Mouse (Mus musculus): ENCODE results near the gene Col27a1.

The Col27a1 gene

DNA sequence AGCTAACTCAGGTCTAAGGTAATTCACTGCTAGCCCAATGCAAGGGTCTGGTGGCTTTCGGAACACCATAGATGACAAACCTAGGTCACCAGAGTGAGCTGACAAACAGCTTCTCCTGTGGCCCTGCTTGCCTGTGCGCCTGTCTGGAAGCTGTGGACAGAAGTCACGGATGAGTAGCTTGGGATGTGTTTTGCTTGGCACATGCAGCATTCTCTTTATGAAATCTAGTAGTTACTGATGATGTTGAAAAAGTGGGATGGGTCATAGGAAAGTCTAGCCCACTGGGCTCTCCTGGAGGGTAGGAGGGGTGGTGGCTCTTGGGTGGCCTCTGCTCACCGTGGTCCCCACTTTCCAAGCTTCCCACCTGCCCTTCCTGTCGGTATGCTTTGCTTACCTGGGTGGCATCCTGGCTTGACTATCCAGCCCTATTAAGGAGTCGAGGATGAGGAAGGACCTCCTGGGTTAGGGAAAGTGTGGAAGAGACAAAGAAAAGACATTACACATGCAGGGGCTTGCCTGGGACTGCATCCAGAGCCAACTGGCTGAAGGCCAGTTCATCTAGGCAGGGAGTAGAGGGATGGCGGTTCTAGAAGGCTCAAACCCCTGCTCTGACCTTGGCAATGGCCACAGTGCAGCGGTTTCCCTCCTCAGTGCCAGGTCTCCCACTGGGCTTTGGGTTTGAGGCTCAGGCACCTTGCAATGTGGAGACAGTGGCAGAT lies 12.5 kb downstream of the Col27a1 start:
- no peak for DNase-seq

DNA sequence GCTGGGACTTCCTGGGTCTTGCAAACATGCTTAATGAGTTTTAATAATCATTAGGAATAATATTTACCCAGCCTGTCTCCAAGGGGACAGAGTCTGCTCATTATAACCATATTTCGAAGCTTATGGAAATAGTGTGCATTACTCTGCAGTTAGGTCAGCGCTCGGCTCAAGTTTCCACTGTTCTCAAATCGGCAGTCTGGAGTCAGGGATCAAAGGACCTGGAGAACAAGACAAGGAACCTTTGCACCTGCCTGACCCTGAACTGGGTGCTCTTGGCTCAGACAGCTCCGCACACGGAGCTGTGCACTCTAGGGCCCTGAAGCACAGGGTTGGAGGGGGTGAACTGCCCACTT lies 13.1 kb downstream of the Col27a1 start:
- no peak for DNase-seq

DNA sequence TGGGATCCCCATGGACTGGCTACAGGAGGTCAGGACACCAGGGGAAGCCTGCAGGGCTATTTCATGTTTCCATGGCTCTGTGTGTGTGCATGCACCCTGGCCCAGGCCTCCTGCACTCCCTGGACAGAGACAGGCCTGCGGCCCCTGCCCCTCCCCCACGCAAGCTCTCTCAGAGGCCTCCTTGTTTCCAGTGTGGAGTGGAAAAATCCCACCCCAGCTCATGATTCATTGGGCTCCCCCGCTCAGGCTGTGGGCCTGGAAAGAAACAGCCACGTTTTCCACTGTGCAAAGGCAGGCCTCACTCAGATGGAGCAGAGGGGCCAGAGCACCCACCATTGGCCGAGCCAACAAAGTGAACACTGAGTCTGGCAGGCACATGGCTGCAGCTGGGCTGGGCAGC lies 15.1 kb downstream of the Col27a1 start:
- DNase-seq: no peak

DNA sequence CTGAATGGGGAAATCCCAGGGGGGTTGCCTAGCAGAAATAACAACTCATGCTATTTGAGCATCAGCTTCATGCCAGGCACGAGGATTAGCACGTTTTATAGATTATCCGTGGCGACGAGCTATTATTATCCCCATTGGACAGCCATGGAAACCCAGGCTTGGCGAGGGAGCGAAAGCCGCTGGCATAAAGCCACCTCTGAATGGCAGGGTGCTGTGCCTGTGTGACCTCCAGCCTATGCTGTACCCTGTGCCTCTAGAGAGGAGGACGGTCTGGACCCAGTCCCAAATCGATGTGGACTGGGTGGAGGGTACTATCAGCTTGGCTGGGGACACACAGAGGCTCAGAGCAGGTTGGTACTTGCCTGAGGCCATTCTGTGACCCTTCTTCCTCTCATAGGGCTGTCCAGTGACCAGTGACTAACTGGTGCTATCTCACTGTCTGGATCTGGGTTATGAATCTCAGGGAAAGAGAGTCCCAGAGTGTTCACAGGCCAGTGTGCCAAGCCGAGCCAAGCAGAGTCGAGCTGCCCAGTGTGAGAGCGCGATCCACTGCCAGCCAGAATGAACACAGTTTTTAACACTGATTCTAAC lies 16.3 kb downstream of the Col27a1 start:
- DNase-seq: no peak

DNA sequence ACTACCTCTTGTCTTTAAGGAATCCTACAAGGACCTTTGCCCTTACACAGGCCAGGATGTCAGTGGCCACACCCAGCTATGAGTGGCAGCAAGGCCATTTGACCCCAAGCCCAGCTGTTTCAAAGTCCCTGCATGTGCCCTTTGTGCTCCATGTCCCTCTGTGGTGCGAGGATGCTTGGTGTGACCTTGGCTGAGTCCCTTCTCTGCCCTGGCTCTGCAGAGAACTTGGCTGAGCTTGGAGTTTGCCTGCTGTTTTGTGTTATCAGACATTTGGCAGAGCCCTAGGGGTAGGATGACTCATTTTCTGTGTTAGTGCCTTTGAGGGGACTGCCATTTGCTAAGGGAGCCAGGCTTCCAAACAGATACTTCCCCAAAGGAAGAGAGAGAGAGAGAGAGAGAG lies 17.3 kb downstream of the Col27a1 start:
- peak; percentile 61 for DNase-seq

DNA sequence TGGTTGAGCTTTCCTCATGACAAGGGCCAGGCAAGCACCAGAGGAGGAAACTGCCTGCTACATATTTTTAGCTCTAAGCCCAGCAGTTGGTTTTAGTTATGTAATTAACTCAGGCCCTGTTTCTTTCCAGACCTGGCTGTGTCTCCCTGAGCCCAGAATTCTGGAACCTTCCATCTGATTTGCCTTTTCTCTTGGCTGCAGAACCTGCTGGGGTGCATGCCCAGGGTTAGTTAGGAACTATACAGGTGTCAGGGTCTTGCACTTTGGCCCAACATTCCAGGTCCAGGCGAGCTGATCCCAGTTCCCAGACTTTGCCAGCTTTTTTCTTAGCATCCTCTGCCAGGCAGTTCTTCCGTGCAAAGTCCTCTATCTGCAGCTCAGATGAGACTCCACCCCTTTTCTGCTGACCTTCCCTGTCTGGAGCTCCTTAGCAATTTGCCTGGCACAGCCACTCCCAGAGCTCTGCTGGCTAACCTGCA lies 18.8 kb downstream of the Col27a1 start:
- no peak for DNase-seq

DNA sequence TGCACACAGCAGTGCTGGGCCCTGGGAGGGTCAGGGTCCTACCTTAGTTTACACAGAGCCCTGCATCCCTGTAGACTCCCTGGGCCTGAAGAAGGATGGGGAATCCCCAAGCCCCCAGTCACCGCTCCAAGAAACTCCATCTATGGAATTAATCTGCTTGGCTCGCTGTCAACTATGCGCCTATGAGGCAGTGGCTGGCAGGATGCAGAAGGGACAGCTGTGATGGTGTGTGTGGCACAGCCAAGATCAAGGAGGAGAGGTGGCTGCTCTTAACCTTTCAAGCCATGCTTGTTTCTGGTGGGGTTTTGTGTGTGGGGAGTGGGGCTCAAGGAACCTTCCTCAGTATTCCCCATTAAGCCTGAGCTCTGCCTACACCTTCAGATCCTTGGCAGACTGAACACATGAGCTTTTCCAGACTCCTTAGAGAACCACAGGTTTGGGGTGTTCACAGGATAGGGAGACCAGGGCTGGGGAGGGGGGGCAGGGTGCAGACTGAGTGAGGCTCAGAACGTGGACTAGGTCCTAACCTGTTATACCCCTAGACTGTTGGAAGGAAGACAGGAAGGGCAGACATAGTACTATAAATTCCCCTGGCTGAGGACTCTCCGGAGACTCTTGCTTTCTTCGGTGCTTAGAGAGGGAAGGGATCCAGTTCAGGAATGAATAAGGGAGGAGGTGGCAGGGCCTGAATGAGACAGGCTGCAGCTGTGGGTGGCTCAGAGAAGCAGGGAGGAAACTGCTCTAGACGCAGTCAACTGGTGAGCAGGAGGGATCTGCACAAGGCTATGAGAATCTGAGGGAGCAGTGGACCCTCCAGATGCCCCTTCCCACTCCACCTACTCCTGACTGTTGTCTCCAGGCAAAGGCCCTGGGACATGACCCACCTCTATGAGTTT lies 20.0 kb downstream of the Col27a1 start:
- DNase-seq: peak; percentile 50

DNA sequence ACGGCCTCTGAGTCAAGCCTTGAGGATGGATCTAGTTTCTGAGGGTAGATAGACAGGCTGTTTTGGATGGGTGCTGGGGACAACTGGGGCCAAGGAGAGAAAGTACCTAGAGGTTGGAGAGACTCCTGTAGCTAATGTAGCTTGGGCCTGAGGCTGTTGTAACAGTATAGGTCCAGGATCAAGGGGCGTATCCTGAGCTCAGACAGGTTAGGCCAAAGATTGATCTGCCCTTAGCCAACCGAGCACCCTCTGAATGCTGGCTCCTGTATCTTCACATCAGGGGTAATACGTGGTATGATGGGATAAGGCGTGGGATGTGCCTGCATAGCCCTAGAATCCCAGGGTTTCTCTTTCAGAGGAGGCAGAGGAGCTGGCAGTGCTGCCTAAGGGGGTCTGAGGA lies 21.0 kb downstream of the Col27a1 start:
- DNase-seq: no peak

DNA sequence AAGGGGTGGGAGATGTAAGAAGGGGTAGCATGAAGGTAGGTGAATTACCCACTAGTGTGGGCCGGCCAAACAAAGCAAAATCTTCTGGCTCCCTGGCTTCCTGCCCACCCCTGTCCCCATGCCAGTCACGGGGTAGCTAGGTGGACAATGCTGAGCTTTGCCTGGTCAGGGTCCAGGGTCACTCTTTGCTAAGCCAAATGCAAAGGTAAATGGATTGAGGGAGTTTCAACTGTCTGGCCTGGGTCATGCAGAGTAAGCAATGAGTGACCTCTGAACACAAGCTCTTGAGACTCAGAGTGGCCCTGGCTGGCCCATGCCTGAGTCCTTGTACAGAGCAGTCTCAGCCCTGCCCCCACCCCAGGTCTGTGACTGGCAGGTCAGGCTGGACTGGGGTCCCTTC lies 22.4 kb downstream of the Col27a1 start:
- DNase-seq: no peak

DNA sequence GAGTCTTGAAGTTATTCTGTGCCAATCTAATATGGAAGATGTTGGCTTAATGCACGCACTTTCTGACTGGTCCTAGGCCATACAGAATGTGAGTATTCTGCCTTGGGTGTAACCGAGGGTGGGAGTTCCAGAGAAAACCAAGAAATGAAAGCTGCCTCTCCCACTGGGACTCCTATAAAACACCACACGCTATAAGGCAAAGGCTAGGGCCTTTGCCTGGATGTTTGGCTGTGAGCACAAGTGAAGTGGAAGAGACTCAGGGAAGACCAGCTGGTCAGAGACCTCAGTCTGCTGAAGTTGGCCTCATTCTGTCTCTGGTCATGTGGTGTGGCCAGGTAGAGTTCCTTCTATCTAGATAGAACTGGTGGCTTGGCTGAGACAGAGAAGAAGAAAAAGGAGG lies 23.4 kb downstream of the Col27a1 start:
- DNase-seq: no peak

DNA sequence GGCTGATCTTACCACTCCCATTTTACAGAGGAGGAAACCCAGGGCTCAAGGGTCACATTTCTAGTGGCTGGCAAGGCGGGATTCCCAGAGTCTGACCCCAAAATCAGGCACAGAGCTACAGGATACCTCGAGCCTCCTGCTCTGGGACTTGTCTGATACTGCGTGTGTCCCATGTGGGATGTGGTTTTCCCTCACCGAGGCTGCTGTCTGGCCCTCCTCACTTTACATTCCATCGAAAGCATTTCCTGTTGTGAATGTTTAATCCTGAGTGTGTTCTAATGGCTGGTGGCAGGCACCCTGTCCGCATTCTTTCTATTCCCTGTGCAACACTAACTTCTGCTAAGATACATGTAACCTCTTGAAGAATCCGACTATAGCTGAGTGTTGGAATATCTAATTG lies 24.3 kb downstream of the Col27a1 start:
- DNase-seq: no peak

DNA sequence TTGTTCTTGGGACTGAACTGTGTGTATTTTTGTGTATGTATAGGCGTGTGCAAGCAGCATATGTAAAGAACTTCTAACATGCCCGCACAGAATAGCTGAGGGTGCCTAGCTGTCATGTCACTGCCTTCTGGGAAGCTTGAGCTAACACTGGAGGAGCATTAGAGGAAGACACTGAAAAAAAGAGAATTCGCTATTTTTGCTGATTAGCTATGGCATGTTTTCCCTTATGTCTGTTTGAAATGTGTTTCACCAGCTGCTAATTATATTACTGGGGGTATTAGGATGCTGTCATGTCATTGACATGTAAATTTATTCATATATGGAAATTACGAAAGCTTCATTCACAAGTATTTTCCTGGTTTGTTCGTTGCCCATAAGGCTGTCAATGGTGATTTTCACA lies 24.9 kb downstream of the Col27a1 start:
- DNase-seq: no peak

DNA sequence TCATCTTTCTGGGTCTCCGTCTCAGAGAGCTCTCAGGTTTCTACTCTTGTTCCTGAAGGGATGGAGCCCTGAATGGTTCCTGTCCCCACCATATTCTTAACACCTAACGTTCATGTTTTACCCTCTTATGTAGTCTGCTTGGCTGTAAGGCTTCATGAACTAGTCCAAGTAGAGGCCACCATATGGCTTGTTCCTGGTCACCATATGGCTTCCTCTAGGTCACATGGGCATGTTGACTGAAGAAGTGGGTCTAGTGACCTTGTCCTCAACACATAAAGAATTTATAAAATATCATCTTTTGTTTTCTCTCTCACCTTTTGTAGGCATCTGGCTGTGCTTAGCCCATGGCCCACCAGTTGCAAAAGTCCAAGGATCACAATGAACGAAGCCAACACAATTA lies 27.2 kb downstream of the Col27a1 start:
- DNase-seq: no peak

DNA sequence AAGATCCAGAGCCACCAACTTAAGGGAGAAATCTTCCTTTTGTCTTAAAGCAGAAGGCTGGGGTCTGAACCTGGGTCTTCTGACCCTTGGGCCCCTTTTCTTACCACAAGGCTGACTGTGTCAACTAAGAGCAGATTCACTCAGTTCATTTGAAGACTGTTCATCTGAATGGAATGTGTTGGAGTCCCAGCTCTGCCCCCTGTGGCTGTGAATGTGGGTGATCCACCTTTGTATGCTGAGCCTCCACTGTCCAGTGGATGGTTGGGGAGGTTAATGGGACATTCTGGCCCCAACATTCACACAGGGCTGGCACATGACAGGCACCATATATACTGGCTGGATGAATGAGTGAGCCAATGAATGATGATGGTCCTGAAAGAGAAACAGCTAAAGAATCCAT lies 34.2 kb downstream of the Col27a1 start:
- DNase-seq: no peak

DNA sequence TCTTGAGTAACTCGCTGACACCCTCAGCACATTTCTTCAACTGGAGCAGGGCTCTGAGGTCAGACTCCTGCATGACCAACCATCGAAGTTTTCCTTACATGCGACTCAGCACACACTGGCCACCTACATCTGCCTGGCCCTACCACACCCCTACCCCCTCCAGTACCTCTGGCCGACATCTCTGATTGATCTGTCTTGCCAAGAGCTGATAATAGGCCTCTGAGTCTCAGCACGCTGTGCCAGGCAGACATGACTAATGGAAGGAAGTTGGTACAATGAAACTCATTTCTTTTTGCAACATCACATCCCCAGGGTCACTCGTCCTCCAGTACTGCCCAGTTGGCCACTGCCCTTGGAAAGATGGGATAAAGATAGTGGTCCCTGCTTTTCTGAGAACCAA lies 35.1 kb downstream of the Col27a1 start:
- no peak for DNase-seq

DNA sequence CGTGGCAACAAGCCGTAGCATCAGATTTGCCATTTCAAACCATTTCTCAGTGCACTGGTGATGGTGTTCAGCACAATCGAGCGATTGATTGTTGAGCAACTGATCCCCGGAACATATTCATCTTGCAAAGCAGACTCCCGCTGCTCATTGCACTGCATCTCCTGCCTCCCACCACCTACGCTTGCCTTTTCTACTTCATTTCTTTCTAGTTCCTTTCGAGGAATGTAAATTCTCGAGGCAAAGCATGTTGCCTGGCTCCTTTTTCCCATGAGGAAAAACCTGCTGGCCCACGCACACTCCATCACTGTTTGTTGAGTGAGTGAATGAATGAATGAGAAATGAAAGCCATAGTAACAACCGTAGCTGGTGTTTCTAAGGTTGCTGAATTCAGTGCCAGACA lies 38.0 kb downstream of the Col27a1 start:
- no peak for DNase-seq

DNA sequence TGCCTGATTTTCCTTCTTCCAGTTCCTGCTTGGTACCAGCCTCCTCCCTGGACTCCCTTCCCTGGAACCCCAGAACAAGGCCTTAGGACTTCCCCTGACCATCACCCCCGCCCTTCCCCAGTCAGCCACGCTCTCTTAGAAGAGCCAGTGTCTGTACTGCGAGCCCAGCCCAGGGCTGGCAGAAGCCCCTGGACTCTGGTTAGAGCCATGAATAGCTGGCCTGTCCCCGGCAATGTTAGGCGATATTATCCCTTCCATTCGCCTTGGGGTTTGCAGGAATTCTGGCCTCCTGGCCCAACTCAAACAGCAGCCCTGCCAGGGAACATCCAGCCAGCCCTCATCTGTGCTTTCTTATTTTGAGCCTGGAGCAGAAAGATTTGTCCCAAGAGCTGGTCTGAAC lies 39.9 kb downstream of the Col27a1 start:
- DNase-seq: no peak

DNA sequence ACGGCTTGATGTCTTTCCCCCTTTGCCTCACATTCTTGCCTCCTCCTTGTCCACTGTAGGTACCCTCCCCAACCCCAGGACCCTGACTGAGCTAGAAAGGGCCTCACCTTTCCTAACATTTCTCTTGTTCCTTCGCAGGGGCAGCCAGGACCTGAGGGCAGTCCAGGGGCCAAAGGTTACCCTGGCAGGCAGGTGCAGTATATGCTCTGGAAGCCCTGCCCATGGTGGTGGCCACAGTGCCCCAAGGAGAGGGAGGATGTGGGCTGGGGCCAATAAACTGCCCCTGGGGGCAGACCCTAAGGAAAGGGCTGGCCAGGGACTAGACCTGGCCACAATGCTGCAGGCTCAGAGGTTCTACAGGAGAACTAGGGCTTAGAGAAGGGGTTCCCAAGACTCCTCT lies 40.3 kb downstream of the Col27a1 start:
- DNase-seq: no peak

DNA sequence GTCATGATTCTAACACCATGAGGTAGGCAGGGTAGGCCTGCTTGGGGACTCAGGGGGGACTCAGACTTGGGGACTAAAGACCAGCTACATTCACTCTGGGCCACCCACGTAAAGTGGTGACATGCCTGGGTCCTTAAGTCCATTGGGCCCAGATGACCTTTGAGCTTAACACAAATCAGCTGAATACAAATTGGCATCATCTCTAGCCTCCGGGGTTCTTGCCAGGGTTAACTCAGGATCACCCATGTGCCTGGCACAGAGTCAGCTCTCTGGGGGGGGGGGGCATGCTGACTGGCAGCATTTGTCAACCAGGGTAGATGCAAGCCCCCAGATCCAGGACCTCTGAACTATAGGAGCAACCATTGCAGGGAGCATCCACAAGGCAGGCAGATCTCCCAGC lies 42.6 kb downstream of the Col27a1 start:
- DNase-seq: no peak

DNA sequence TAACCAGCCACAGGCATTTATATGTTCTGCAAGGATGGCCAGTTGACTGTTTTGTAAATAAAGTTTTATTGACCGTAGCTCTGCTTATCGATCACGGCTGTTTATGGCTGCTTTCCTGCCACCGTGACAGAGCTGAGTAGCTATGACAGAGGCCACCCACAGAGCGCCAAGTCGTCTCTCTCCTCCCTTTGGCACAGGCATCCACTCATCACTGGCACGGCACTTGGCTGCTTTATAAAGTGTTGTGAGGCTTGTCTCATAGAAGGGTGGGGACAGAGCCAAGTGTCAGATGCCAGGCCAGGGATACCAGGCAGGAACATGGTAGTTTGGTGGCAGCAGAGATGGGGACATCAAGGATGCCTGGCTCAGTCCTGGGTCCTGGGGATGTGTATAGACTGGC lies 43.5 kb downstream of the Col27a1 start:
- DNase-seq: no peak

DNA sequence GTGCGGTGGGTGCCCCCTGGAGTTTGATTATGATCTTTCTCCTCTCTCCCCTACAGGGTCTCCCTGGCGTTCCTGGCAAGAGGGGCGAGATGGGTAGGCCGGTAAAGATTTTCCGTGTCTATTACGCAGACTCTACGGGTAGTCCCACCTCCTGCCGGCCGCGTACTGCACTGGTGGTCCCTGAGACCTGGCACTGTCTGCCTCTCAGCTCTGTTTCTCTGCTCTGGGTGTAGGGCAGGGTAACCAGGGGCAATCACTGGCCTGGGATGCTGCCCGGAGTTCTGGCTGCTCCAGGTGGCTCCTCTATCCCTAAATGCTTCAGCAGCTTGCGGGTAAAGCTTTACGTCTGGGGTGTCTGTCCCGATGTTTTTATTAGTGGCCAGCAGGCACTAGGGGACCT lies 44.3 kb downstream of the Col27a1 start:
- no peak for DNase-seq

DNA sequence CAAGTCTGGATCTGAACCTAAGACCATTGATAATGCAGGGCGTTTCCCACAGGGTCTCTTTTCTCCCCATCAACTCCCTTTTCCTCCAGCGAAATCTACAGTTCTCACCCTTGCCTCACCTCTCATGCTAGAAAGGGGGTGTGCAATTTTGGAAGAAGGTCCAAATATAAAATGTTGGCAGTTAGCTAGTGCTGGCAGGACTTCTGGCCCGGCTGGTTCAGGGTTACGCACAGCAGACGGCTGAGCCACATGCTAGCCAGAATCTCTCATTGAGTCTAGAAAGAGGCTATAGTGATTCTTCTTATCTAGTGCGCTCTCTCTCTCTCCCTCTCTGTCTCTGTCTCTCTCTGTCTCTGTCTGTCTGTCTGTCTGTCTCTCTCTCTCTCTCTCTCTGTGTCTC lies 45.3 kb downstream of the Col27a1 start:
- DNase-seq: no peak

DNA sequence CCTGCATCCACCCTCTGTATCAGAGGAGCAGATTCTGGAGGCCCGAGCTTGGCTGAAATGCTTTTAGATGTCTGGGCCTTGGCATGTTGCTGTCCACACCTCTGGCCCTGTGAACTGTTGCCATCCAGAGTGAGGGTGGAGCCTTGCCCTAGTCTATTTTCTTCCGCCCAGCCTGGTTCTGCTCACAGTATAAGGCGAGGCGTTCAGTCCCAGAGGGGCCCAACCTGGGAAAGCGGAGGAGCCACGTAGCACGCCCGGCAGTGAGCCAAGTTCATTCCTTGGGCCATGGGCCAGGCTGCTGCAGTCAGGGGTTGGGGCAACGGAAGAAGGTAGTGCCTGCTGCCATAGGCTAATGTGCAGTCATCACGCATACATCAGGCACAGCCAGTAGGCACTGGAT lies 46.7 kb downstream of the Col27a1 start:
- no peak for DNase-seq

DNA sequence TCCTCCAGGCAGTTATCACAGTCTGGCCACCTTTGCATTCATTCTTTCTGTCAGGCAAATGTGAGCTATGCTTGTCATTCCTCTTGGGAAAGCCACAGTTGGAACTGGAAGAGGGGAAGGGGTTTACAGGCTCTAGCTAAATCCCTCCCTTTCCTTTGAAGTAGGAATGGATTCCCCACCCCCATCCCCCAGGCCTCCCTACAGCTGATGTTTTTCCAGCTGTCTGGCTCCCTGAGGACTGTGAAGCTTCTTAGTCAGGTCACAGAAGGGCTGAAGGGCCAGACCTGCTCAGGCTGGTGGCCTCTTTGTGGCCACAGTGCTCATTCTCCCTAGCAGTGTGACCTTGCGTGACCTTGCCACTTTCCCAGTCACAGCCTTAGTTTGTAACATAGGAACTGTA lies 49.1 kb downstream of the Col27a1 start:
- DNase-seq: no peak
